Mouse (Mus musculus): ENCODE data around the gene Tsc22d4.

GRCm38 (mm10) chr5:137745214-137746171 lies at the start of gene Tsc22d4:
- TF ChIP-seq CTCF (IDR thresholded peaks at IDR 0.05; ENCODE audit: borderline replicate concordance, extremely low read depth, insufficient read depth, insufficient read length): no peak
- no peak for TF ChIP-seq POLR2A (IDR thresholded peaks at IDR 0.05; ENCODE audit: borderline replicate concordance, extremely low read depth, insufficient read depth, insufficient read length, poor library complexity, severe bottlenecking)
